Mouse (Mus musculus): ENCODE results near the gene Stat2. TPM values are rescaled to one million over a fixed set of nuclear protein-coding genes. Genes with fewer than 3 reads are reported as not detected.
"Not testable (repeated sequence)": the region's sequence is repeated elsewhere in the genome, so short reads cannot be mapped to it uniquely, and the experiment has no call there.

Gene Stat2
- polyA plus RNA-seq, 2 experiments: 13.2 to 20.5 TPM

DNA sequence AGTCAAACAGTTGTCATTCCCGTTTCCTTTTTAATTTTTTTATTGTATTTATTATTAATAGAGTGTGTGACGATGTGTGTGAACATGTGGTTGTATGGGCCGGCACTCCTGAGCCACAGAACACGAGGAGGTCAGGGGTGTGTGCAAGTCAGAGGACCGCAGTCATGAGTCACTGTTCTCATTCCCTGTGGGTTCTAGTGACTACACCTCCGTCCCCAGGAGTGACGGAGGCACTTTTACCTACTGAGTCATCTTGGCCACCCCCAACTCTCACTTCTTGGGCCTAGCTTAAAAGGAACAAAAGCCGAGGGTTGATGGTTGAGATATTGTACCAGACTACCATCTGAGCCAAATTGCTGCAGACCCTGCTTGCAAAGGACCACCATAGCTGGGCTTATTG, 14.0 kb upstream of the Stat2 start:
- Histone ChIP-seq H3K36me3 (ENCODE audit: control insufficient read depth, insufficient read depth, low read length) (peaks cover 16% of the 10 kb centered on the region), H3K4me2 (replicated peaks; ENCODE audit: low read depth, low read length, severe bottlenecking) (no peak overlapping the region), H3K27me3 (ENCODE audit: control insufficient read depth, insufficient read depth, low read length) (no peaks in the 10 kb centered on the region), H3K9me3 (ENCODE audit: control insufficient read depth, low read length) (no peaks in the 10 kb centered on the region), H3K9ac (ENCODE audit: low read depth, low read length, severe bottlenecking) (no peak overlapping the region), H3K4me1 (ENCODE audit: control insufficient read depth, insufficient read depth, low read length) (no peaks in the 10 kb centered on the region), H3K27ac (replicated peaks; ENCODE audit: low read depth, low read length) (no peak overlapping the region), H3K4me3 (replicated peaks; ENCODE audit: low read length) (no peak overlapping the region)
- 84% methylated on average over 8 of the region's 8 CpGs for WGBS
- TF ChIP-seq POLR2A (IDR thresholded peaks at IDR 0.05; ENCODE audit: borderline replicate concordance, extremely low read depth, insufficient read depth, insufficient read length): no peak
- ATAC-seq (ENCODE audit: low FRiP score, low read depth) (no peak), DNase-seq (ENCODE audit: low spot score) (no peak)

DNA sequence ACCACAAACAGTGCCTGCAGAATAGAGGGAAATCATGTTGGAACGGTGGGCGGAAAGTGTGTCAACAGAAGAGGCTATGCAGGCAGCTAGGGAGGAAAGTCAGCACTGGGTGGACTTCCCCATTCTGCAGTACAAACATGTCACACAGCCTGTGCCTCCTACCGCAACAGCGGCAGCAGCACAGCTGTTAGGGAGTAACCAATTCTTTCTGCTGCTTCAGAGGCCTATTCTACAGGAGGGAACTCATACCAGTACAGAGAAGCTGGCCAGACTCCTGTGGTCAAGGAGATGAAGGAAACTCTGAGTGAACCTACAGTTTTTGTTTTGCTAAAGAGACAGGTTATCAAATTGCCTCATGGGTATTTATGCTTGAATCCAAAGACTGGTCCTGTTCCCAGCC, 11.4 kb upstream of the Stat2 start:
- Histone ChIP-seq H3K27ac (replicated peaks; ENCODE audit: low read depth, low read length) (no peak overlapping the region), H3K9ac (ENCODE audit: low read depth, low read length, severe bottlenecking) (no peak overlapping the region), H3K4me2 (replicated peaks; ENCODE audit: low read depth, low read length, severe bottlenecking) (no peak overlapping the region), H3K4me3 (replicated peaks; ENCODE audit: low read length) (no peak overlapping the region), H3K36me3 (ENCODE audit: control insufficient read depth, insufficient read depth, low read length) (no peaks in the 10 kb centered on the region), H3K27me3 (ENCODE audit: control insufficient read depth, insufficient read depth, low read length) (no peaks in the 10 kb centered on the region), H3K4me1 (ENCODE audit: control insufficient read depth, insufficient read depth, low read length) (no peaks in the 10 kb centered on the region), H3K9me3 (ENCODE audit: control insufficient read depth, low read length) (no peaks in the 10 kb centered on the region)
- TF ChIP-seq POLR2A (IDR thresholded peaks at IDR 0.05; ENCODE audit: borderline replicate concordance, extremely low read depth, insufficient read depth, insufficient read length): no peak
- ATAC-seq (ENCODE audit: low FRiP score, low read depth) (no peak), DNase-seq (ENCODE audit: low spot score) (no peak)
- WGBS: 84% methylated on average over 4 of the region's 4 CpGs

DNA sequence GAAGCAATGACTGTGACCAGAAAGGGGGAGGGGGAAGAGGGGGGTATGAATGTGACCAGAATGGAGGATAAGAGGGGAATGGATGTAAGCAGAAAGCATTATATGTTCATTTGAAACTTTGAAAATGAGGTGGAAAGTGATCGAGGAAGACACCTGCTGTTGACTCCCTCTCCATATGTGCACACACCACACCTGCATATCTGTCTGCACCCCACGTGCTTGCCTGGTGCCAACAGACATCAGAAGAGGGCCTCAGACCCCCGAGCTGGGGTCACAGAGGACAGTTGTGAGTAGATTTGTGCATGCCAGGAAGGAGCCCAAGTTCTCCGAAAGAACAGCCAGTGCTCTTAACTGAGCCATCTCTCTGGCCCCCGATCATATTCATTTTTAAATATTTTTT, 10.4 kb upstream of the Stat2 start:
- 86% methylated on average over 5 of the region's 5 CpGs for whole genome bisulfite sequencing
- Histone ChIP-seq H3K4me1 (ENCODE audit: control insufficient read depth, insufficient read depth, low read length) (no peaks in the 10 kb centered on the region), H3K9ac (ENCODE audit: low read depth, low read length, severe bottlenecking) (no peak overlapping the region), H3K4me2 (replicated peaks; ENCODE audit: low read depth, low read length, severe bottlenecking) (no peak overlapping the region), H3K4me3 (replicated peaks; ENCODE audit: low read length) (no peak overlapping the region), H3K27me3 (ENCODE audit: control insufficient read depth, insufficient read depth, low read length) (no peaks in the 10 kb centered on the region), H3K27ac (replicated peaks; ENCODE audit: low read depth, low read length) (no peak overlapping the region), H3K36me3 (ENCODE audit: control insufficient read depth, insufficient read depth, low read length) (no peaks in the 10 kb centered on the region), H3K9me3 (ENCODE audit: control insufficient read depth, low read length) (no peaks in the 10 kb centered on the region)
- TF ChIP-seq POLR2A (IDR thresholded peaks at IDR 0.05; ENCODE audit: borderline replicate concordance, extremely low read depth, insufficient read depth, insufficient read length): no peak
- DNase-seq (ENCODE audit: low spot score): no peak
- no peak for ATAC-seq (ENCODE audit: low FRiP score, low read depth)

GRCm38 (mm10) chr10:128260376-128260775, 10.0 kb upstream of the Stat2 start:
- not testable (repeated sequence) for H3K27ac ChIP-seq (replicated peaks; ENCODE audit: low read depth, low read length); H3K4me2 ChIP-seq (replicated peaks; ENCODE audit: low read depth, low read length, severe bottlenecking); DNase-seq (ENCODE audit: low spot score); H3K4me3 ChIP-seq (replicated peaks; ENCODE audit: low read length); H3K9me3 ChIP-seq (ENCODE audit: control insufficient read depth, low read length); H3K36me3 ChIP-seq (ENCODE audit: control insufficient read depth, insufficient read depth, low read length); H3K9ac ChIP-seq (ENCODE audit: low read depth, low read length, severe bottlenecking); H3K4me1 ChIP-seq (ENCODE audit: control insufficient read depth, insufficient read depth, low read length); ATAC-seq (ENCODE audit: low FRiP score, low read depth); H3K27me3 ChIP-seq (ENCODE audit: control insufficient read depth, insufficient read depth, low read length)
- 81% methylated on average over 7 of the region's 7 CpGs for WGBS

DNA sequence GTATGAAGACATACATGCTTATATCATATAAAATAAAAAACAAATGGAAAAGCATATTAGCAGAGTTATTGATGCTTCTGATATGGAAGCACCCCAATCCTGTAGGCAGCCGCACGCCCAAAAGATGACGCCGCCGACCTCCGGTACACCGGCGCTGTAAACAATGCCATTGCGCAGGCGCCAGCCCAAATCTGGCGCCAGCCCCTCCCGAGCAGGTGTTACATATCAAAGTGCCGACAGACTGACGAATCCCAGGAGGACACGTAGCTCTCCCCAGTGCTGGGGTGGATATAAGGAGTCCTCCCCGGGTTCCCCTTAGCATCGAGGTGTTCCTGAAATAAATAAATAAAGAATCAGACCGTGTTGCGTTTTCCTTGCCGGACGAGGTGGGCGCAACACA, 8.1 kb upstream of the Stat2 start:
- no peak for TF ChIP-seq POLR2A (IDR thresholded peaks at IDR 0.05; ENCODE audit: borderline replicate concordance, extremely low read depth, insufficient read depth, insufficient read length)
- H3K9ac ChIP-seq (ENCODE audit: low read depth, low read length, severe bottlenecking): no peak overlapping the region
- WGBS: 81% methylated on average over 22 of the region's 22 CpGs
- H3K4me2 ChIP-seq (replicated peaks; ENCODE audit: low read depth, low read length, severe bottlenecking): no peak overlapping the region
- no peaks in the 10 kb centered on the region for H3K36me3 ChIP-seq (ENCODE audit: control insufficient read depth, insufficient read depth, low read length)
- H3K9me3 ChIP-seq (ENCODE audit: control insufficient read depth, low read length): no peaks in the 10 kb centered on the region
- DNase-seq (ENCODE audit: low spot score) (no peak), ATAC-seq (ENCODE audit: low FRiP score, low read depth) (no peak)
- H3K4me3 ChIP-seq (replicated peaks; ENCODE audit: low read length): no peak overlapping the region
- H3K27me3 ChIP-seq (ENCODE audit: control insufficient read depth, insufficient read depth, low read length): no peaks in the 10 kb centered on the region
- no peak overlapping the region for H3K27ac ChIP-seq (replicated peaks; ENCODE audit: low read depth, low read length)
- no peaks in the 10 kb centered on the region for H3K4me1 ChIP-seq (ENCODE audit: control insufficient read depth, insufficient read depth, low read length)
